Mouse (Mus musculus): Measurements from ENCODE around the gene Aig1.

- TF ChIP-seq POLR2A (IDR thresholded peaks at IDR 0.05; ENCODE audit: low read depth, low read length), result no peak
- TF ChIP-seq CTCF (IDR thresholded peaks at IDR 0.05; ENCODE audit: extremely low read depth, insufficient read depth, insufficient read length, insufficient replicate concordance), result no peak
These were observed 129.2 kb downstream of the Aig1 start for GRCm38 (mm10) chr10:13739494-13740140.
